Mouse (Mus musculus): ENCODE data around the gene Trim9.

DNA sequence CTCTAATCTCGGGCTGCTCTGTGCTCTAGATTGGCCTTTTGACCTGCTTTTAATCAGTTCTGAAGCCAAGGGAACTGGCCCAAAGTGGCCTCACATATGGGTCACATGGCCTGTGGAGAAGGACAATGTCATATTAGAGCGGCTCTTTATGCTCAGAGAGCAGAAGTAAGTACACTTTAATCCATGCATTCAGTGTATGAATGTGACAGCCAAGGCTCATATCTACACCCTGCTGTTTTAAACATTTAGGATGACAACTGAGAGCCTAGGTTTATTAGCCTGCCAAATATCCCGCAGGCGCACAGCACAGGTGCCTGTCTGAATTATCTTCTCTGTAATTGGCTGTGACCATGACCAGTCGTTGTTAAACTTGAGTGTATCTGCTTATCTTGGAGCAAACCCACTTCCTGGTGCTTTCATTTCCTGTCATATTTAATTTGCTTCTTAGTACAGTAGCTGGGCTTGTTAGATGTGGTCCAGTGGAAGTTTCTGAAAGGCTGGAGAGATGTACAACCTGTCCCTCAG is 115.3 kb downstream of the Trim9 start:
- TF ChIP-seq CTCF (IDR thresholded peaks at IDR 0.05; ENCODE audit: control insufficient read depth, insufficient read depth, insufficient read length) = no peak
- no peak for TF ChIP-seq USF1 (IDR thresholded peaks at IDR 0.05; ENCODE audit: low read depth)
